10 mouse cellular contexts compared by ENCODE assay signal in the genomic region with DNA sequence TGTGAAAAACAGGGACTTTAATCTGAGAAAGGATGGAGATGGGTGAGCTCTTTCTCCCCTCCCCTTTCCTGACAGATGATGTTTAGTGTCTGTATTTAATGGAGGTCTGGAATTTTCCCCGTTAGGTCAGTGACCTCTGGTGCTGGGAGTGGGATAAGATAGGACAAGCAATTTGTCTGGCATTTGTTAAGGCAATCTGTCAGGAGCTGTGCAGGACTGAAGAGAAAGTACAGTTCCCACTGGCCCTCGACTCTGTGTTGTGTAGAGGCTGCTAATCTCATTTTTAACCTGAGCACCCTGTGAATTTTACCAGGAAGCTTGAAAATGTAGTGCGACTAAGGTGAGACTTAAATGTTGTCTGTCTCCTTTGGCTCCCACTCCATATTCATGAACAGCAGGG. TPM values are rescaled to one million over a fixed set of nuclear protein-coding genes. Genes with fewer than 3 reads are reported as not detected.
DNase-seq lines count a peak whose midpoint lies in the region; ATAC-seq and TF ChIP-seq lines count a peak whose summit lies in the region.
"Had no signal": no experiment of that assay in that cellular context is flagged by ENCODE, and none has a peak within 500 bp of the region (broad histone marks: within the 10 kb centered on the region; RNA-seq: fewer than 3 reads in every experiment).

No protein-coding gene starts in this region.

- H3K4me1 ChIP-seq in heart, embryonic 16.5 days (ENCODE audit: control insufficient read depth, insufficient read depth, low read length) = peaks cover 36% of the 10 kb centered on the region
- no peaks in the 10 kb centered on the region; the same call in 1 of the 2 replicates for H3K4me1 ChIP-seq in embryonic facial prominence, embryonic 11.5 days (ENCODE audit: control insufficient read depth, insufficient read depth, low read length)
- H3K4me1 ChIP-seq in liver, embryonic 14.5 days (replicated peaks; ENCODE audit: control insufficient read depth in 2 of 2, insufficient read depth in 2 of 2, low read length in 1 of 2) = peaks cover 31 to 43% of the 10 kb centered on the region in 2 experiments
- H3K4me1 ChIP-seq in olfactory bulb, adult 2 months (ENCODE audit: control insufficient read depth, insufficient read depth, low read length) = peaks cover 19% of the 10 kb centered on the region

- H3K27me3 ChIP-seq in heart, embryonic 16.5 days (ENCODE audit: control insufficient read depth, insufficient read depth, low read length) = no peaks in the 10 kb centered on the region
- H3K27me3 ChIP-seq in embryonic facial prominence, embryonic 11.5 days (ENCODE audit: control insufficient read depth, insufficient read depth, low read length) = 0 out of 2 replicates have a peak, but pooled peaks cover 2% of the 10 kb centered on the region
- H3K27me3 ChIP-seq in liver, embryonic 14.5 days (ENCODE audit: control insufficient read depth, insufficient read depth, low read length) = peaks cover 41% of the 10 kb centered on the region

- H3K4me2 ChIP-seq in heart, embryonic 16.5 days (ENCODE audit: low read depth, low read length) = peak overlapping the region; percentile 46; the same call in 1 of the 2 replicates
- no peak overlapping the region for H3K4me2 ChIP-seq in embryonic facial prominence, embryonic 11.5 days (ENCODE audit: low read depth, low read length)
- peak overlapping the region; percentile 78 for H3K4me2 ChIP-seq in liver, embryonic 14.5 days (ENCODE audit: low read depth)

- DNase-seq in heart, adult 18-20 months = no peak
- peak; percentile 7 for DNase-seq in embryonic facial prominence, embryonic 11.5 days (ENCODE audit: low spot score)
- DNase-seq in liver, embryonic 14.5 days (ENCODE audit: low read depth in 3 of 3, low spot score in 3 of 3) = no peak
- DNase-seq in layer of hippocampus, postnatal 36 days = no peak
- DNase-seq in layer of hippocampus, adult 18-20 months (ENCODE audit: low spot score in 2 of 2) = no peak
- DNase-seq: adrenal gland, postnatal 36 days; layer of hippocampus, adult 9-11 months had no signal

- TF ChIP-seq CTCF in liver, embryonic 14.5 days (IDR thresholded peaks at IDR 0.05; ENCODE audit: low read depth) = no peak
- TF ChIP-seq CTCF in olfactory bulb, adult 2 months (IDR thresholded peaks at IDR 0.05; ENCODE audit: insufficient read depth, low read depth, low read length) = no peak

- H3K9ac ChIP-seq in heart, embryonic 16.5 days (ENCODE audit: low read length) = no peak overlapping the region
- H3K9ac ChIP-seq in embryonic facial prominence, embryonic 11.5 days (replicated peaks; ENCODE audit: low read length) = no peak overlapping the region
- H3K9ac ChIP-seq in liver, embryonic 14.5 days (replicated peaks) = peak overlapping the region; percentile 33; the same call in 1 of the 2 replicates

- H3K4me3 ChIP-seq in heart, embryonic 16.5 days (ENCODE audit: low read length) = no peak overlapping the region
- H3K4me3 ChIP-seq in embryonic facial prominence, embryonic 11.5 days (ENCODE audit: low read depth, low read length) = no peak overlapping the region
- peak overlapping the region; percentile 47 to 59 for H3K4me3 ChIP-seq in liver, embryonic 14.5 days (ENCODE audit: insufficient read depth in 1 of 2, low read depth in 2 of 2, low read length in 2 of 2)
- H3K4me3 ChIP-seq in olfactory bulb, adult 2 months (ENCODE audit: insufficient read depth, low read depth, low read length) = no peak overlapping the region

- peak; percentile 59 for ATAC-seq in heart, embryonic 16.5 days (replicated peaks; ENCODE audit: extremely low read depth, insufficient read depth, low FRiP score)
- no peak for ATAC-seq in embryonic facial prominence, embryonic 11.5 days (replicated peaks; ENCODE audit: insufficient number of reproducible peaks, low FRiP score, low TSS enrichment, low read depth)
- no peak for ATAC-seq in liver, embryonic 14.5 days (ENCODE audit: insufficient read depth)

- TF ChIP-seq EP300 in liver, embryonic 14.5 days (IDR thresholded peaks at IDR 0.05; ENCODE audit: low read depth) = no peak

- H3K9me3 ChIP-seq in heart, embryonic 16.5 days (replicated peaks; ENCODE audit: control insufficient read depth, low read length) = no peaks in the 10 kb centered on the region
- no peaks in the 10 kb centered on the region for H3K9me3 ChIP-seq in embryonic facial prominence, embryonic 11.5 days (replicated peaks; ENCODE audit: control insufficient read depth, low read length)
- no peaks in the 10 kb centered on the region for H3K9me3 ChIP-seq in liver, embryonic 14.5 days (ENCODE audit: control insufficient read depth, low read length)

- WGBS in heart, embryonic 16.5 days = 8% methylated on average over 3 of the region's 3 CpGs
- 5% methylated on average over 3 of the region's 3 CpGs for WGBS in embryonic facial prominence, embryonic 11.5 days
- 19% methylated on average over 3 of the region's 3 CpGs for WGBS in liver, embryonic 14.5 days (ENCODE audit: insufficient replicate concordance)
- 25% methylated on average over 3 of the region's 3 CpGs for WGBS in olfactory bulb, adult 2 months

- peak overlapping the region; percentile 25 for H3K27ac ChIP-seq in heart, embryonic 16.5 days (ENCODE audit: low read length)
- H3K27ac ChIP-seq in embryonic facial prominence, embryonic 11.5 days (replicated peaks; ENCODE audit: low read depth, low read length) = no peak overlapping the region
- peak overlapping the region; percentile 70 for H3K27ac ChIP-seq in liver, embryonic 14.5 days
- 0 out of 2 replicates have a peak overlapping the region, but pooled peaks have one; percentile 35 for H3K27ac ChIP-seq in olfactory bulb, adult 2 months (ENCODE audit: insufficient read depth, low read depth, low read length)
- H3K27ac ChIP-seq: macrophage had no signal

- no peaks in the 10 kb centered on the region for H3K36me3 ChIP-seq in heart, embryonic 16.5 days (ENCODE audit: control insufficient read depth, insufficient read depth)
- no peaks in the 10 kb centered on the region for H3K36me3 ChIP-seq in embryonic facial prominence, embryonic 11.5 days (replicated peaks; ENCODE audit: control insufficient read depth, insufficient read depth, low read depth, low read length)
- no peaks in the 10 kb centered on the region for H3K36me3 ChIP-seq in liver, embryonic 14.5 days (replicated peaks; ENCODE audit: control insufficient read depth, insufficient read depth, low read depth)

- no peak for TF ChIP-seq POLR2A in olfactory bulb, adult 2 months (IDR thresholded peaks at IDR 0.05; ENCODE audit: insufficient read depth, low read depth, low read length)

RNA-seq across cellular contexts. Expression of a gene that starts 2.8 kb away (rescaled TPM):
- polyA plus RNA-seq in heart, embryonic 16.5 days (2015; fragmentation: Nextera tagmentation; extraction: Ambion mirVana) = 41.9 and 44.7 TPM in 2 replicates
- 100 to 1,000 TPM in 1 of 2 experiments, 10 to 100 TPM in 1; 95.4 to 110 TPM for total RNA-seq in heart, adult 18-20 months (2021)
- 24.4 and 27.8 TPM in 2 replicates for polyA plus RNA-seq in embryonic facial prominence, embryonic 11.5 days (2014; fragmentation: Nextera tagmentation; extraction: Ambion mirVana)
- polyA plus RNA-seq in liver, embryonic 14.5 days (2012; rRNA removed) = 1.4 and 2.4 TPM in 2 replicates
- 2.6 and 4.1 TPM in 2 replicates for polyA plus RNA-seq in liver, embryonic 14.5 days (2014; fragmentation: Nextera tagmentation; extraction: Ambion mirVana)
- 152 TPM in 1 of 2 replicates, not detected in the other for polyA plus RNA-seq in olfactory bulb, adult 2 months (2012; ENCODE audit: insufficient read depth, insufficient read length, low replicate concordance, missing spikeins)
- 10 to 100 TPM; 59.8 to 65.4 TPM for total RNA-seq in layer of hippocampus, postnatal 36 days (2021)
- total RNA-seq in layer of hippocampus, adult 18-20 months (2021) = 10 to 100 TPM; 64.8 to 70.4 TPM

RNA-seq across cellular contexts. Expression of a gene that starts 35.0 kb away (rescaled TPM):
- polyA plus RNA-seq in heart, embryonic 16.5 days (2015; fragmentation: Nextera tagmentation; extraction: Ambion mirVana) = 4.7 and 5.6 TPM in 2 replicates
- 1 to 10 TPM; 4.8 to 5.9 TPM for total RNA-seq in heart, adult 18-20 months (2021)
- 11.3 and 13.1 TPM in 2 replicates for polyA plus RNA-seq in embryonic facial prominence, embryonic 11.5 days (2014; fragmentation: Nextera tagmentation; extraction: Ambion mirVana)
- 0.19 and 0.31 TPM in 2 replicates for polyA plus RNA-seq in liver, embryonic 14.5 days (2012; rRNA removed)
- 0.42 and 0.62 TPM in 2 replicates for polyA plus RNA-seq in liver, embryonic 14.5 days (2014; fragmentation: Nextera tagmentation; extraction: Ambion mirVana)
- 105 TPM in 1 of 2 replicates, not detected in the other for polyA plus RNA-seq in olfactory bulb, adult 2 months (2012; ENCODE audit: insufficient read depth, insufficient read length, low replicate concordance, missing spikeins)
- total RNA-seq in layer of hippocampus, postnatal 36 days (2021) = 10 to 100 TPM; 39.4 to 43.2 TPM
- 10 to 100 TPM; 36.7 to 42.9 TPM for total RNA-seq in layer of hippocampus, adult 18-20 months (2021)

RNA-seq across cellular contexts. Expression of a gene that starts 45.5 kb away (rescaled TPM):
- polyA plus RNA-seq in heart, embryonic 16.5 days (2015; fragmentation: Nextera tagmentation; extraction: Ambion mirVana) = 32.9 and 35.3 TPM in 2 replicates
- total RNA-seq in heart, adult 18-20 months (2021) = 10 to 100 TPM; 38.7 to 43.1 TPM
- 41.5 and 47.1 TPM in 2 replicates for polyA plus RNA-seq in embryonic facial prominence, embryonic 11.5 days (2014; fragmentation: Nextera tagmentation; extraction: Ambion mirVana)
- 10.1 and 13.3 TPM in 2 replicates for polyA plus RNA-seq in liver, embryonic 14.5 days (2012; rRNA removed)
- 35.9 and 36.4 TPM in 2 replicates for polyA plus RNA-seq in liver, embryonic 14.5 days (2014; fragmentation: Nextera tagmentation; extraction: Ambion mirVana)
- polyA plus RNA-seq in olfactory bulb, adult 2 months (2012; ENCODE audit: insufficient read depth, insufficient read length, low replicate concordance, missing spikeins) = not detected in 2 replicates
- 100 to 1,000 TPM in 1 of 2 experiments, 10 to 100 TPM in 1; 98.5 to 104 TPM for total RNA-seq in layer of hippocampus, postnatal 36 days (2021)
- 100 to 1,000 TPM in 1 of 2 experiments, 10 to 100 TPM in 1; 92.7 to 100 TPM for total RNA-seq in layer of hippocampus, adult 18-20 months (2021)

Comparison
In these comparisons a context has a peak if more than half of its experiments do, and no peak if none do; other contexts are left out.
1. H3K4me3 ChIP-seq: peak in liver, embryonic 14.5 days (2 of 2); none in heart, embryonic 16.5 days (single experiment), embryonic facial prominence, embryonic 11.5 days (single experiment) and olfactory bulb, adult 2 months (single experiment).